Mouse (Mus musculus) kidney, adult 11 months (tissue): ENCODE data around the gene Gm29609.
"Not testable (repeated sequence)": the region's sequence is repeated elsewhere in the genome, so short reads cannot be mapped to it uniquely, and the experiment has no call there.

Experiments
- DNase-seq: peaks from one replicate; pipeline ENCODE4 v3.0.0; 2022

Gene Gm29609

DNA sequence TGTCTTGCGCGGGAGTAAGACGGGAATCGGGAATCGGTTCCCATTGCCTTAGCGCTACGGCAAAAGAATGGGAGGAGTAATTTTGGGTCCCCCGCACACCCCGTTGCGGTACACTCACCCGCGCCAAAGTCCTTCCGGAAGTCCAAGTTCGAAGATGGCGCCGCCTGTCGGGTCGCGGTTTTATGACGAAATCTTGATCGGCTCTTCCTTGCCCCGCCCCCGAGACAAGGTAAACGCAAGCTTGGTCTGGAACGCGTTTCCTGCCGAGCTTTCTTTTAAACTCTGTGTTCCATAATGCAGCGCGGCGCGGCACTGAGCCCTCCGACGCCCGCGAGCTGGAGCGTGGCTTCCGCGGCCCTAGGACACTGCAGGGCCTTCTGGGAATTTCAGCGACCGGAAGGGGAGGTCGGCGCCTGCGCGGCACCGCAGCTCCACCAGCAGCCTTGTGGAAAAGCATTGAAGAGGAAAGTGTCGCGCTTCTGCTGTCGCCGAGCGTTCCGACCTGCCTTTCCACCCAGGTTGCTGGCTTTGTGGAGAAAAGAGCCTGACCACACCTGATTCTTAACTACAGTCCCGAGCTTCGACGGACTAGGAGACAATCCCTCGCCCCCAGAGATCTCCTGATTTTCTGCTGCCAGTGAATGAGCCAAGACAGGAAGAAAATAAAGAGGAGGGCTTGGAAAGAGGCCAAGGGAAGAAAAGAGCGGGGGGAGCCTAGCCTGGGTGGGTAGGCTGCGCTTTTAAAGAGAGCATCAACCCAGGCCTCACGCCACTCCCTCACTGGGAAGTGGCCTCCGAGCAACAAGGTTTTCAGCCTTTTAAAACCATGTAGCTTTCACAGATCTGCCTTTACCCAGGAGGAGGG lies at the start of gene Gm29609, which contains the start of gene Gtf3c2:
TSS of gene Gm29609 (minus strand) at position 146 of the 865 bp plus-strand sequence.
TSS of gene Gtf3c2 (minus strand) at position 379 of the 865 bp plus-strand sequence.
- DNase-seq = peak; percentile 96

DNA sequence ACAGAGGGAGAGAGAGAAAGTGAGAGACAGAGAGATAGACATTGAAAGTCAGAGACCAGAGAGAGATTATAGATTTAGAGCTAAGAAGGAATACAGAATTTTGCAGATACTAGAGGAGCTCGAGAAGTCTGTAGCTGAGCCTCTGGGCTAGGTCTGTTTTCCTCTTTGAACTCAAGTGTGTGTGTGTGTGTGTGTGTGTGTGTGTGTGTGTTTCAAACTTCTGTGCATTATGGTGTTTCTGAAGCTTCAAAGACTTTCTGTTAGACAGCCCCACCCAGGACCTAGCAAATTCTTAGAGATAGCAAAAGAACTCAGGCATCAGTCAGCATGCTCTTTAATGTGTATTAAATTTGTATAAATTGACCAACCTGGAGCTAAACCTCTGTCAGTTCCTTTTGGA lies 46.9 kb upstream of the Gm29609 start:
- no peak for DNase-seq

DNA sequence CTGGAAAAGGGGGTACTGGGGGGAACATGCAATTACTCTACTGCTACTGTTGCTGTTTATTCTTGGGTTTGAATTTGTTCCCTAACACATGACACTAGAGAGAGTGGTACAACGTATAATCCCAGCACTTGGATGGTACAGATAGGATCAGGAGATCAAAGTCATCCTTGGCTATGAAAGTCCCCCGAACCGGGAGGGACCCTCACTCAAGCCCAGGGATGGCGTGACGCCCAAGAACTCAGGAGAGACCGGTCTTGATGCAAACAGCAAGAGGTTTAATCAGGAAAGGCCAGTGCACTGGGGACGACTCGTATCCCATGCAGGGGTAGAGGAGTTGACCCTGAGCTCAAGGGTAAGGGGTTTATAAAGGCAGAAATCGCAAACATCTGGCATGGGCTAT lies 43.0 kb upstream of the Gm29609 start:
- DNase-seq = peak; percentile 9

DNA sequence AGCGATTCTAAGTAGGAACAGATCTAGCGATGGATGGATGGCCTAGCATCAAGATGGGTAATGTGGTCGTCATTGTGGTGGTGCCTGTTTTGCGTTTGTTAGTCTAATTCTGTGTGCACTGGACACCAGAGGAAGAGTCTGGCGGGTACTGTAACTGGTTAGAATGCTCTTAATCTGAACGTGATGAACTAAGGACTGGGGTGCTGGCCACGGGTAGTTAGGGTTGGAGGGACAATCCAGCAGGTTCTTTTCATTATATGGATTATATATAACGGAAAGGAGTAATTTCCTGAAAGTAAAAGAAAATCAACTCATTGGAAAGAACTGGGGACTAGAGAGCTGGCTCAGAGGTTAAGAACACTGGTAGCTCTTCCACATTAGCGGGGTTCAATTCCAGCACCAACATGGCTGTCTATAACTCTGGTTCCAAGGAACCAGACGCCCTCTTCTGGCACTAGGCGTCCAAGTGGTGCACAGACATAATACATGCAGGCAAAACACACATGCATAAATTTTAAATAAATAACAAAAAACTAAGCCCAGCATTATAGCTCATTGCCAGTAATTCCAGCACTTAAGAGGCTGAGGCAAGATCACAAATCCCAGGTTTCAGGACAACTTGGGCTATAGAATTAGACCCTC lies 41.7 kb upstream of the Gm29609 start:
- DNase-seq = peak; percentile 42

DNA sequence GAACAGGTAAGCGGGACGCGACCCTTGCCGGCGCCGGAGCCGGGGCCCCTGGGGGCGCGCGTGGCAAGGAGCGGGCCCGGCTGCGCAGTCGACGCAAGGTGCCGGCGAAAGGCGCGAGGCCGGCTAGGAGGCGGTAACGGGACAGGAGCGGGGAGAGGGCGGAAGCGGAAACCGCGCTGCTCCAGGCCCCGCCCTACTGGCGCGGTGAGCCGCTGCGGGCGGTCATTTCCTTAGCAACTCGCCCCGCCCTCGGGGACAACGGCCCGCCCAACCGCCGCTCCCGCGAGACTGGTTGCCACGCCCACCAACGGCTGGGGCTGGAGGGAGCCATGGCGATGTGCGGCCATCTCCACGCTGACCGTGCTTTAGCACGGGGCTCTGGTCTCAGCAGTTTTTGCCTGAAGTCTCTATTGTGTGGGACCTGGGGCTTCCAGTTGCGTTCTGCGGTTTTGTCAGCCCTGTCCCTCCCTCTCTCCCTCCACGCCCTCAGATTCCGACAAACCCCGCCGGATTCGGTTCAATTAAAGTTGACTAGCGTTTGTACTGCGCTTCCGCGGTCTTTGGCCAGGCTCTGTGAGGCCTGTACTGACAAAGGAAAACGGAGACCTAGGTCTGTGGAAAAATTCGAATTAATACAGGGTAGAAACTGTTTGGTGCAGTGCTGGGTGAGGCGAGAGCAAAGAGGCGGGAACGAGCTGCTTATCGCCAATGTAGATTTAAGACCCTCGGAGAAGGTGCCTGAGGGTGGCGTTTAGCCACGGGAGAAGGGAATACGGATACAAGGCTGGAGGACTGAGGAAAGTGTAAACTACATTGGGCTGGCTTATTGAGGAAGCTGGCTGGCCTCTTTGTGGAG lies 41.0 kb upstream of the Gm29609 start, which contains the start of gene Ppm1g:
TSS of gene Ppm1g (minus strand) at position 240 of the 856 bp plus-strand sequence.
- DNase-seq = peak; percentile 95

DNA sequence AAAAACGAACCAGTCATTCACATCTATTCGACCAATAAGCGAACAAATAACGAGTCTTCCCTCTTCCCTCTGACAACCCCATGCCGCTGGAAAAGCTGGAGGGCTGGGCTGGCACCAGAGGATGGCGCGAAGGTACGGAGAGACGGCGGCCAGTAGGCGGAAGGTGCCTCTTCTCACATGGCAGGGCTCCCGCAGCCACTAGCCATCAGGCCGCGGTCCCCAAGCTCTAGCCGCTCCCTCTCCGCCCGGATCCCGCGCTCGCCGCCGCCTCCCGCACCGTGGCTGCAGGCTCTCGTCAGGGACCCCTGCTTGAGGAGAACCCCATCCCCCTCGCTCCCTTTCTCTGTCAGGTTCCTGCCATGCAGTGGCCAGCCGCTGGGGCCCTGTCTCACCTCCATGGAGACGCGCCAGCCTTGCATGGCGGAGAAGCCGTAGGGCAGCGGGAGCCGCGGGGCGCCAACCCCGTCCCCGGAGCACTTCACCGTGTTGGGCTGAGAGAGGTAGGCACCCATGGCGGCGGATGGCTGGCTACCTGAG lies 40.3 kb upstream of the Gm29609 start:
- no peak for DNase-seq

DNA sequence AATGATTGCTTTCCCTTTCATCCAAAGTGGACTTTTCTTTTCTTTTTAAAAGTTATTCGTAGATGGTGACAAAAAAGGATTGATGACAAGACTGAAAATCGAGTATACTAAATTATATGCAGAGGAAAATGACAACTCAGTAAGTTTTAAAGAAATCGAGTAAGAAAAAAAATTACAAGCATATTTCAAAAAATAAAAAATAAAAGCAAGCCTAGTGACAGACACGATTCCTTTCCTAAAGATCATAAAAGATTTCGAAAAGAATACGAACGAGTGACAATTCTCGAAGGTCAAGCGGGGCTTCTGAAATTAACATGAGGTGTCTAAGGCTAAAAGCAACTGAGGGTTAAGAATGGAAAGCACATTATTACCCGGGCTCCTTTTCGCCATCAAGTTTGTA lies 39.8 kb upstream of the Gm29609 start:
- DNase-seq = no peak

DNA sequence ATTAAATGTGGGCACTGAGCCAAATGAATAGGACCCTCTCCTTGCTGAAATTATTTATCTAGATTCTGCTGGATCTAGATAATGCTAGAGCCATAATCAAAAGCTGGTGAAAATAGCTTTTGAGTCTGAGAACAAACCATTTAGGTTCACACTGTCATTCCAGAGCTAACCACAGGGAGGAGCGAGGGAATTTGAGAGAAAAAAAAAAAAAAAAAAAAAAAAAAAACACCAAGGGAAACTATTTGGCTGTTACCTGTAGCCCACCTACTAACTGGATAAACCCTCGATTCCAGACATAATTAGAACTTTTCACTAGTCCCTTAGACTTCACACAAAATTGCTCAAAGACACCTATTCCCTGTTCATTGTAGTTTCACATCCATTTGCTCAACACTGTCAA lies 39.4 kb upstream of the Gm29609 start:
- DNase-seq = no peak

DNA sequence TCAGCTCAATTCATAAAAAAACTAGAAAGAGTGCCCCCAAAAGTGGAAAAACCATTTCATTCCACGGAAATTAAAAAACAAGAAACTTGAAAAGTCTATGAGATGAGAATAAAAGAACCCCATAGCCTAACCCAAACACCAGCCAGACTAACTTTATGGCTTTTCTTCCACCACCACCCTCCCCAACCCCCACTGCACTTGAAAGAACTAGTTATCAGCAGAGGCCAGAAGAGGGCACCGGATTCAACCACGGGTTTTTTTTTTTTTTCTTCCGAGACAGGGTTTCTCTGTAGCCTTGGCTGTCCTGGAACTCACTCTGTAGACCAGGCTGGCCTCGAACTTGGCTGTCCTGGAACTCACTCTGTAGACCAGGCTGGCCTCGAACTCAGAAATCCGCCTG lies 38.6 kb upstream of the Gm29609 start:
- DNase-seq = no peak

DNA sequence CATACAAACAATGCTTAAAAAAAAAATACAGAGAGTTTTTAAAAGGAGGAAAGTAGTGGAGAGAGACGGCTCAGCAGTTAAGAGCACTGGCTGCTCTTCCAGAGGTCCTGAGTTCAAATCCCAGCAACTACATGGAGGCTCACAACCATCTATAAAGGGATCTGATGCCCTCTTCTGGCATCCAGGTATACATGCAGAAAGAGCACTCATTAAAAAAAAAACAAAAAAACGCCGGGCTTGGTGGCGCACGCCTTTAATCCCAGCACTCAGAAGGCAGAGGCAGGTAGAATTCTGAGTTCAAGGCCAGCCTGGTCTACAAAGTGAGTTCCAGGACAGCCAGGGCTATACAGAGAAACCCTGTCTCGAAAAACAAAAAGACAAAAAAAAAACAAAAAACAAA lies 36.8 kb upstream of the Gm29609 start:
- not testable (repeated sequence) for DNase-seq

DNA sequence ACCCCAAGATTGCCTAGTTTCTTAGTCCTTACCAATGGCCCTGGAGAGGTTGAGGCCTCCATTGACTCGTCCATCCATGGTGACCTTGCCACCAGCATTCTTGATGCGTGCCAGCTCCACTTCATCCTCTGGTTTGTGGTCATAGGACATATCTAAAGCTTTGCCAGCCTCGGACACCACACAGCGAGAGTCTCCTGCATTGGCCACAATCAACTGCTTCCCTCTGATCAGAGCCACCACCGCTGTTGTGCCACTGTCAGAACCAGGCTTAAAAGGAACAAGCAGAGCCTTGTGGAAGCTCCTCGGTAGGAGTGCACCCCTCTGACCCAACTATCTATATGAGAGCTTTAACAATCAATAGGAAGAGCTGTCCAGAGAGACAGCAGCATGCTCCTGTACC lies 24.7 kb upstream of the Gm29609 start:
- DNase-seq = no peak

DNA sequence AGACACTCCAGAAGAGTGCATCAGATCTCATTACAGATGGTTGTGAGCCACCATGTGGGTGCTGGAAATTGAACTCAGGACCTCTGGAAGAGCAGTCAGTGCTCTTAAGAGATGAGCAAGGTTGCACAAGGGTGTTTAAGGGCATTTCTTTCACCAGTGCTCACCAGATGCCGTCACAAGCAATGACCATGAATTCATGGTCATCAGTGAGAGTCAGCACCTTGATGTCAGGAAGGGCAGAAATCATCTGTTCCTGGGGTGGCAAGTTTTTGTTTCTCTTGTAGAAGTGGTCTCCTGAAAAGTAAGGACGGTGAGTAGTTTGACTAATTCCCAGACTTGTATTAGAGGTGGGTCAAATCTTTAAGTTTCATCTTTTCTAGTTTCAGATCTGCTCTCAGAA lies 24.2 kb upstream of the Gm29609 start:
- no peak for DNase-seq

DNA sequence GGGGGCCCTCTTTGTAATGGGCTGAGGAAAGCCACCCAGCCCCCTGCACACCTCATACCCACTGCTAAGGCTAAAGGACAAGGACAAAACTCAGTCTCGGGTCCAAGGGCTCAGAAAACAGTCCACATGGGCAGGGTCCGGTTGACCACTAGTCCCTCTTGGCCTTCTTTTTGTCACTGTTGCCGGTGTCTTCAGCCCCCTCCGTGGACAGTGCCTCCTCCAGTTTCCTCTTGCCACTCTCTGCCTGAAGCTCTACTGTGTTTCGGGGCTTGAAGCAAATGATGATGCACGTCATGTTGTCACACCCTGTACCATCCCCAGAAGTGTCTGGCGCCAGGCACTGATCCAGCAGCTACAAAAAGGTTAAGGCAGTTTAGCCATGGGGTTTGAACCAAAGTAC lies 23.2 kb upstream of the Gm29609 start:
- peak; percentile 30 for DNase-seq

DNA sequence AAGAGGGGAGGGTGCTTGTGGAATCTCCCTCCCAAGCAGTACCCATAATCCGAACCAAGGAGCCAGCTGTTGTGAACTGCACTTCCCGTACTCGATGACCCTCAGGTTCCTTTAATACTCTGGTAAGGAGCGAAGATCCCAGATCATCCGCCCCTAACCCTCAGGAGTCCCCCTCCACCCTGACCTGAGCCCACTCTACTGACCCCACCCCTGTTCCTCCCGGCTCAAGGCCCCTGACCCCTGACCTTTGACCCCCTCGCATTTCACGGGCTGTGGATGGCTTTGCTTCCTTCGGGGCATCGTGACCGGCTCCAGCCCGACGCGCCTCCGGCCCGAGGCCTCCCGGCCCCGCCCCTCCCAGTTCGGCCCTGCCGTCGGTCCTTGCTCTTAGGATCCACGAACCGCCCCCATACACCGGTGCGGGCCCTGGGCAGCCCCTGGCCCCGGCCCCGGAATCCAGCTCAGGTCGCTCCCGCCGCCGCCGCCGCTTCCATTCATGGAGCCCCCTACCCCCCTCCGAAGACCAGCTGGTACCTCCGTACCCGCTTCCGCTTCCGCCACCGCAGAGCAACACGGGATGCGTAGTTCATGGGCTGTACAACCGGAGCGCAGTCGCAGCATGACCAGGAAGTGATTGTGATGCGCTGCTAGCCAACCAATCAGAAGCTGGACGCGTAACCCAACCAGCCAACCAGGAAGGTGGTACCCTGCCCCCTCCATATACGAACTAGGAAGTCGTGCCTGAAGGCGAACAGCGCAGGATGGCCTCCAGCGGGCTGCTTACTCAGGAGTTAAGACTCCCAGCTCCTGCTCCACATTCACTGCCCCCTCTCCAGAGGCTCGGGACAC lies 22.3 kb upstream of the Gm29609 start, which contains the start of gene Zfp513:
TSS of gene Zfp513 (minus strand) at position 562 of the 849 bp plus-strand sequence.
- peak; percentile 99 for DNase-seq

DNA sequence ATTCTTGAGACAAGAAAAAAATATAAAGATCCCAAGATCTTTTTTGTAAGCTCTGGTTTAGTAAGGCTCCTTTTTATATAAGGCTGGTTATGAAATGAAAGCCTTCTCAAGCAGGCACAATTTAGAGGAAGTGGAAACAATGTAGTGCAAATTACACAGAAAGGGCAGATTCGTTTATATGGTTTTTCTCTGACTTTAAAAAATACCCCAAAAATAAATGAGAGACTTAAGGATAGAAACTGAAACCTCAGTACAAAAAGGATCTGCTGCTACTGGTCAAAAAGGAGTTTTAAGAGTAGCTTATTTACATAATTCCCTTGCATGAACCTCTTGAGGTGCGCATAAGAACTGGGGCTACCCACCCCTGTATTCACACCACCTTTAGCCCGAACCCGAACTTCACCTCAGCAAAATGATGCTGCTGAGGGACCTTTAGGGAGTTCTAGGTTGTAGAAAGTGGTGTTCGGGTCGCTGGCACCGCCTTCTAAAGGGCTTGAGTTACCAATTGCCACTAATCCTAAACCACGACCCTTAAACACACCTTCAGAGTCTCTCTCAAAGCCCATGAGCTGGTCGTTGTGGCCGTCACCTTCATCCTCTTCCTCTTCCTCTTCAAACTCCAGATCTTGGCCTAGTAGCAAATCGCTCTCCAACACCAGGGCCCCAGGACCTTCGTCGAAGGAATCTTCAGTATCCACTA lies 21.5 kb upstream of the Gm29609 start:
- DNase-seq = no peak

DNA sequence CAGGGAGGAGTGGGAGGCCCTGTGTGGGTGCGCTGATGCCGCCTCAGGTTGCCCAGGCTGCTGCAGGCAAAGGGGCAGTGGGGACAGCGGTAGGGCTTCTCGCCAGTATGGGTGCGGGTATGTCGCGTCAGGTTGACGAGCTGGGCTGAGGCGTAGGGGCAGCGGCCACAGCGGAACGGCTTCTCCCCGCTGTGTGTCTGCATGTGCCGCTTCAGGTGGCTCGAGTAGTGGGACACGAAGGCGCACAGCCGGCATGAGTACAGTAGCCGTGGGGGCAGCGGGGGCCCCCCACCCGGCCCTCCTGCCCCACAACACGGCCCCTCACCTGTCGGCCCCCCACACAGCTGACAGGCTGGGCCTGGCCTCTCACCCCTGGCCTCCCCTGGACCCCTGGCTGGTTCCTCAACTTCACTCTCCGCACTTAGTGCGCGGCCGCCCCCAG lies 20.6 kb upstream of the Gm29609 start:
- peak; percentile 18 for DNase-seq

DNA sequence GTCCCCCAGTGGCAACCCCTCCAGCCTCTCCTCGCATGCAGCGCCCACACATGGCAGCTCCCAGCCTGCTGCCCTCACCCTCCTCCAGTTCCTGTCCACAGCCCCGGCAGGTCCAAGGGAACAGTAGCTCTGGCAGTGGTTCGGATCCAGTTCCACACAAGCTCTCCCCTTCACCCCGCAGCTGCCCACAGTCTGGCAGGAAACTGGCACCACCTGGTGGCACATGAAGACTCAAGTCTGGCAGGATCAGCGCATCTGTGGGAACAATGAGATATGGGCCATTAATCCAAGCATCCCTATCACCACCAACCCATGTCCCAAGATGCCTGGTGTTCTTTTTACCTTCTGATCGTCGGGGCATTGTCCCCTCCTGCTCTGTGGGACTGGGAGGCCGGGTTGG lies 20.2 kb upstream of the Gm29609 start:
- DNase-seq = peak; percentile 19

DNA sequence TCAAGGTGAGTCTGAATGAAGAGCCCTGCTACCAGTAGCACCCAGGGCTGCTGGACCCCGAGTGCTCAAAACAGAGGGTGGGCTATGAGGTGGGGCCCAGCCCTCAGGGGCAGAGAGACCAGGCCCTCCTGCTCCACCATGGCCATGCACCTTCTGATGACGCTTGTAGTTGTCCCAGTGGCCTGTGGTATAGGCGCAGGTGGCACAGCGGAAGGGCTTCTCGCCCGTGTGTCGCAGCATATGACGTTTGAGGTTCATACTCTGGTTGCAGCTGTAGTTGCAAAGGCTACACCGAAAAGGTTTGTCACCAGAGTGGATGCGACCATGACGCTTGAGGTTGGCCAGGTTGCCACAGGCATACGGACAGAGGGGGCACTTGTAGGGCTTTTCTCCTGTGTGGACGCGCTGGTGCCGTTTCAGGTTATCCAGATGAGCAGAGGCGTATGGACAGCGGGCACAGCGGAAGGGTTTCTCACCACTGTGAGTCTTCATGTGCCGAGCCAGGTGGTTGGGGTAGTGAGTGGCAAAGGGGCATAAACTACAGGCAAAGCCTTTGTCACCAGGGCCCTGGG lies 19.7 kb upstream of the Gm29609 start:
- peak; percentile 20 for DNase-seq

DNA sequence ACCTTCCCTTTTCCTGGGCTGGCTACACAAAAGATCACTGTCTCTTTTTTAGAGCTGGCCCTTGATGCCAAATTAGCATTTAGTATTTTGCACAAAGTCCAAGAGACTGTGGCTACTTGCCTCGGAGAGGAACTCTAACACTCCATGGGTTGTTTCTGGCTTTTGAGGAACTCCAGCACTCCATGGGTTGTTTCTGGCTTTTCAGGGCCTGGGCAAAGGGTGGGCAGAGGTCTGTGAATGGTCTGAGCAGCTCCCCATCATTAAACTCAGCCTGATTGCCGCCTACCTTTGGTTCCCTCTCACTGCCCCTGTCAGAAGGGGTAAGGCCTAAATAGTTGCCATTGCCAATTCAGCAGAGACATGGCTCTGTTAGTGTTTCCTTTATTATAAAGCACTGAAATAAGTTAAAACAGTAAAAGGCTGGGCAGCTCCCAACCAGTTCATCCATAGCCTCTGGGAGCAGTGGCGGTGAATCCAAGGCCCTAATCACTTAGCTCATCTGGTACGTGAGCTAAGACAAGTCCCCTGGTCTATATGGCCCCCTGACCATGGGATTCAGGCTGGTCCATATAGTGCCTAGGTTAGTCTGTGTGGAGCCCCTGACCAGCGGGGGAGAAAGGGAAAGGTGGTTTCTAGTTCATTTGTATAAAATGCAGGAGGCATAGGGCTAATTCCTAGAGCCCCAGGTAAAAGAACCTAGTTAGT lies 19.1 kb upstream of the Gm29609 start:
- no peak for DNase-seq

DNA sequence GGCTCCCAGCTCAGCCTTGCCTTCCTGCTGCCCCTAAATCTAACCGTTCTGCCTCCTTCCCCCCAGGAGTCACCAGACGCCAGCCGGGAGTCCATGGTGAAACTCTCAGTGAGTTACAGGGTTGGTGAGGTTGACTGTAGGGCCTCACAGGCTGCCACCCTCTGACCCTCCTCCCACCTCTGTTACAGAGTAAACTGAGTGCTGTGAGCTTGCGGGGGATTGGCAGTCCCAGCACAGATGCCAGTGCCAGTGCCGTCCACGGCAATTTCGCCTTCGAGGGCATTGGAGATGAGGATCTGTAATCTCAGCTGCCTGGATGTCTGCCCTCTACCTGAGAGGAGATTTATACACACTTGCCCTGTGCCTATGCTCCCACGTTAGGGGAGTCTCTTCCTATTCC lies 18.5 kb upstream of the Gm29609 start:
- DNase-seq = no peak
